Mouse (Mus musculus) limb, embryonic 15.5 days (tissue): ENCODE results near the gene Ldb2. TPM values are rescaled to one million over a fixed set of nuclear protein-coding genes. Genes with fewer than 3 reads are reported as not detected.

Experiments
- ATAC-seq: fragments of 200-750 bp; cut with Nextera tagmentation; 2 replicates; pipeline ENCODE4 v1.8.0; 2017; ENCODE audit warnings: low read depth, moderate TSS enrichment; ENCODE audit not compliant: insufficient number of reproducible peaks, low FRiP score, low TSS enrichment
- H3K27ac ChIP-seq: fragments of 300-500 bp; sonication (generic); 2 replicates; pipeline ENCODE4 v1.5.1; 2015; ENCODE audit warnings: moderate library complexity, mild to moderate bottlenecking, inconsistent platforms
- H3K27me3 ChIP-seq: fragments of 300-500 bp; sonication (generic); 2 replicates; pipeline ENCODE4 v1.6.1; 2015; ENCODE audit warnings: inconsistent platforms
- H3K36me3 ChIP-seq: fragments of 300-500 bp; sonication (generic); 2 replicates; pipeline ENCODE4 v1.6.1; 2015; ENCODE audit warnings: inconsistent platforms
- H3K4me1 ChIP-seq: fragments of 300-500 bp; sonication (generic); 2 replicates; pipeline ENCODE4 v1.6.1; 2015; ENCODE audit warnings: inconsistent platforms
- H3K4me2 ChIP-seq: fragments of 300-500 bp; sonication (generic); 2 replicates; pipeline ENCODE4 v1.6.1; 2015; ENCODE audit warnings: mild to moderate bottlenecking, inconsistent platforms
- H3K4me3 ChIP-seq: fragments of 300-500 bp; sonication (generic); 2 replicates; pipeline ENCODE4 v1.5.1; 2015; ENCODE audit warnings: mild to moderate bottlenecking, inconsistent platforms
- H3K9ac ChIP-seq: fragments of 300-500 bp; sonication (generic); 2 replicates; pipeline ENCODE4 v1.6.1; 2015; ENCODE audit warnings: inconsistent platforms
- H3K9me3 ChIP-seq: fragments of 300-500 bp; sonication (generic); 2 replicates; pipeline ENCODE4 v1.6.1; 2016; ENCODE audit warnings: inconsistent platforms
- WGBS: fragments of 180-500 bp; shearing (Covaris S2); methylation state at CpG from one replicate; pipeline ENCODE4 v1.1.7; 2015; 5-methylcytosine and 5-hydroxymethylcytosine counted together
- polyA plus RNA-seq: library from polyadenylated mRNA; unstranded; fragments of >200 nt; fragmentation: Nextera tagmentation; extraction: Ambion mirVana; gene quantifications from 2 replicates; pipeline ENCODE4 v1.2.1, GENCODE M21; 2015

Gene Ldb2
- polyA plus RNA-seq, 1 experiment from 2014 or later: 57.9 TPM

GRCm38 (mm10) chr5:44713181-44713789, 86.2 kb downstream of the Ldb2 start:
- H3K27me3 ChIP-seq: no peaks in the 10 kb centered on the region
- no peak for ATAC-seq
- 47% methylated on average over 5 of the region's 5 CpGs for WGBS

DNA sequence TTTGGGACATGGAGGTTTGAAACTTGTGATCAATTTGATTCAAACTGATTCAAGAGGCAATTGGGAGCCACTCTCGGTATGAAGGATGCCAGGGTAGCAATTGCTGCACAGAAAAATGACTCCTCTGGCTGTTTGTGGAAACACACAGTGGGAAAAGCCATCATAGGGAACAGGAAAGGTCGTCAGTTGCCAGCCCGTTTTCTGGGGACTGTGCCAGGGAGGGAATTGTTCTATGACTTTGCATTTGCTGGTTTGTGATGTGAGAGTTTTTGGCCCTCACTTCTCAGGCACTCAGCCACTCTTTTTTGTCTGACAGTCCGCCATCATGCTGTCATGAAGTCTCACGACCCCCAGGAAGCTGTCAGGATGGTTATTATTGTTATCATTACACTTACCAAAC, 88.3 kb downstream of the Ldb2 start:
- Histone ChIP-seq H3K9ac (no peak overlapping the region), H3K36me3 (no peaks in the 10 kb centered on the region), H3K4me2 (no peak overlapping the region), H3K4me1 (peaks cover 10% of the 10 kb centered on the region), H3K4me3 (no peak overlapping the region), H3K27ac (no peak overlapping the region), H3K9me3 (no peaks in the 10 kb centered on the region), H3K27me3 (no peaks in the 10 kb centered on the region)
- ATAC-seq: no peak
- WGBS: 51% methylated on average over 5 of the region's 5 CpGs

More at GRCm38 (mm10) chr5:44713181-44713789, 86.2 kb downstream of the Ldb2 start:
- no peaks in the 10 kb centered on the region for H3K9me3 ChIP-seq
- H3K9ac ChIP-seq: no peak overlapping the region
- no peak overlapping the region for H3K4me3 ChIP-seq
- 0 out of 2 replicates have a peak overlapping the region, but pooled peaks have one; percentile 50 for H3K27ac ChIP-seq
- no peaks in the 10 kb centered on the region for H3K36me3 ChIP-seq
- peaks cover 10% of the 10 kb centered on the region for H3K4me1 ChIP-seq
- H3K4me2 ChIP-seq: no peak overlapping the region

DNA sequence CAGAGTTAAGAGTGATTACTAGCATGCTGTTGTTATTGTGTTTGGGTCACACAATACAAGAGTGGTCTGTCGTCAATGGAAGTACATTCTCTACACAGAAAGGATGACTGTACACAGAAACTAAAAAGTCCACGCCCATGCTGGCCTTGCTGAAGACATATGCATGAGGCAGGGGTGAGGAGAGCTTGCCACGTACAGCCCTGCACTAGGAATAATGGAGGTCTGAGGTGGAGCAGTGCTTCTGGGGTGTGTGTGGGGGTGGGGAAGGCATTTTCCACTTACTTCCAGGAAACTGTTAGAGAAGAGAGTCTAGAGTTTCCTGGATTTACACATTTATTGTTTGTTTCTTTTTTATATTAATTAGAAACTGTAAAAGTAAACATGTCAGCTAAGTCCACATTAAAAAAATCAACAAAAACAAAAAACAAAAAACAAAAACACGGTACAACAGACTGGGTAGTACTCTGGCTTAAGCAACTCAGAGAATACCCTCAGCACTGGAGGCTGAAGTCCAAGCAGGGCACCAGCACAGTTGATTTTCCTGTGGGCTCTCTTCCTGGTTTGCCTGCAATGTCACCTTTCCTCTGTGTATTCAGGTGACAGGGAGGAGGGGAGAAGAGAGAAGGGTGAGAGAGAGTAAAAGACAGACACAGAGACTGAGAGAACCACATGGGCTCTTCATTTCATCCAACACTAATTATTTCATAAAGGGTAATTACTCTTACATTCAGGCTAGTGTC, 89.2 kb downstream of the Ldb2 start:
- Histone ChIP-seq H3K4me2 (no peak overlapping the region), H3K27ac (no peak overlapping the region), H3K4me1 (peaks cover 10% of the 10 kb centered on the region), H3K4me3 (no peak overlapping the region), H3K9ac (no peak overlapping the region), H3K9me3 (no peaks in the 10 kb centered on the region), H3K27me3 (no peaks in the 10 kb centered on the region), H3K36me3 (no peaks in the 10 kb centered on the region)
- 70% methylated on average over 4 of the region's 4 CpGs for WGBS
- ATAC-seq: no peak

DNA sequence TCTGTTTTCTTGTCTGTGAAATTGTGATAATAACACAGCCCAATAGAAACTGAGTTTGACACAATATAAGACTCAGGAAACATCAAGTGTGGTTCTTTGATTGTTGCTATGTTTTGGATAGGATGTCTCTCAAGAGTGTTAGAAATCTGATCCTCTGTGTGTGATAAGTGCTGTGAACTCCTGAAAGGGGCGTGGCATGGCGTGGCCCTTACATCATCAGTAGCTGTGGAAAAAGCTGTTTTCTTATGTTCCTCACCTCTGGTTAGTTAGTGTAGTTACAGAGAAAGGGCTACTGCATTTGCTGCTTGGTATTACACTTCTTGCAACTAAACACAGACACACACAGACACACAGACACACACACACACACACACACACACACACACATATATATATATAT, 90.2 kb downstream of the Ldb2 start:
- no peak overlapping the region for H3K4me2 ChIP-seq
- H3K9ac ChIP-seq: no peak overlapping the region
- no peak for ATAC-seq
- no peak overlapping the region for H3K27ac ChIP-seq
- peaks cover 10% of the 10 kb centered on the region for H3K4me1 ChIP-seq
- 83% methylated on average over 2 of the region's 2 CpGs for WGBS
- H3K27me3 ChIP-seq: no peaks in the 10 kb centered on the region
- no peaks in the 10 kb centered on the region for H3K36me3 ChIP-seq
- no peak overlapping the region for H3K4me3 ChIP-seq
- no peaks in the 10 kb centered on the region for H3K9me3 ChIP-seq

GRCm38 (mm10) chr5:44707946-44708345, 91.5 kb downstream of the Ldb2 start:
- WGBS: 78% methylated on average over 3 of the region's 3 CpGs
- H3K4me2 ChIP-seq: no peak overlapping the region
- ATAC-seq: no peak
- H3K9ac ChIP-seq: no peak overlapping the region
- H3K36me3 ChIP-seq: no peaks in the 10 kb centered on the region
- no peaks in the 10 kb centered on the region for H3K9me3 ChIP-seq
- no peak overlapping the region for H3K27ac ChIP-seq
- 0 out of 2 replicates have a peak, but pooled peaks cover 3% of the 10 kb centered on the region for H3K4me1 ChIP-seq
- no peak overlapping the region for H3K4me3 ChIP-seq
- H3K27me3 ChIP-seq: no peaks in the 10 kb centered on the region

GRCm38 (mm10) chr5:44706997-44707698, 92.3 kb downstream of the Ldb2 start:
- no peaks in the 10 kb centered on the region for H3K36me3 ChIP-seq
- ATAC-seq: no peak

GRCm38 (mm10) chr5:44697993-44698392, 101.5 kb downstream of the Ldb2 start:
- Histone ChIP-seq H3K4me1 (peaks cover 8% of the 10 kb centered on the region; the same call in 1 of the 2 replicates), H3K4me2 (no peak overlapping the region), H3K9me3 (no peaks in the 10 kb centered on the region), H3K27ac (no peak overlapping the region), H3K4me3 (no peak overlapping the region), H3K27me3 (no peaks in the 10 kb centered on the region), H3K36me3 (no peaks in the 10 kb centered on the region), H3K9ac (no peak overlapping the region)
- 42% methylated on average over 3 of the region's 3 CpGs for WGBS
- ATAC-seq: no peak

More at GRCm38 (mm10) chr5:44706997-44707698, 92.3 kb downstream of the Ldb2 start:
- Histone ChIP-seq H3K4me1 (no peaks in the 10 kb centered on the region), H3K27me3 (no peaks in the 10 kb centered on the region), H3K4me2 (no peak overlapping the region), H3K4me3 (no peak overlapping the region), H3K9ac (no peak overlapping the region), H3K27ac (no peak overlapping the region), H3K9me3 (no peaks in the 10 kb centered on the region)
- WGBS: 56% methylated on average over 6 of the region's 6 CpGs

- ATAC-seq: no peak
These were observed 102.9 kb downstream of the Ldb2 start for GRCm38 (mm10) chr5:44696548-44696947.

GRCm38 (mm10) chr5:44693674-44694073, 105.8 kb downstream of the Ldb2 start:
- Histone ChIP-seq H3K36me3 (no peaks in the 10 kb centered on the region), H3K27me3 (no peaks in the 10 kb centered on the region)
- 64% methylated on average over 5 of the region's 5 CpGs for WGBS

More at GRCm38 (mm10) chr5:44696548-44696947, 102.9 kb downstream of the Ldb2 start:
- Histone ChIP-seq H3K9me3 (no peaks in the 10 kb centered on the region), H3K4me3 (no peak overlapping the region), H3K9ac (no peak overlapping the region), H3K4me2 (no peak overlapping the region), H3K4me1 (peaks cover 8% of the 10 kb centered on the region; the same call in 1 of the 2 replicates), H3K27me3 (no peaks in the 10 kb centered on the region), H3K27ac (no peak overlapping the region), H3K36me3 (no peaks in the 10 kb centered on the region)
- 63% methylated on average over 7 of the region's 7 CpGs for WGBS

GRCm38 (mm10) chr5:44686344-44686743, 113.1 kb downstream of the Ldb2 start:
- 22% methylated on average over 6 of the region's 6 CpGs for WGBS
- ATAC-seq: no peak
- Histone ChIP-seq H3K4me1 (peaks cover 9% of the 10 kb centered on the region; the same call in 1 of the 2 replicates), H3K27ac (no peak overlapping the region), H3K4me2 (no peak overlapping the region), H3K9me3 (no peaks in the 10 kb centered on the region), H3K9ac (no peak overlapping the region), H3K36me3 (no peaks in the 10 kb centered on the region), H3K4me3 (no peak overlapping the region), H3K27me3 (no peaks in the 10 kb centered on the region)

More at GRCm38 (mm10) chr5:44693674-44694073, 105.8 kb downstream of the Ldb2 start:
- H3K4me2 ChIP-seq: no peak overlapping the region
- no peak for ATAC-seq
- peaks cover 11% of the 10 kb centered on the region for H3K4me1 ChIP-seq
- H3K9me3 ChIP-seq: no peaks in the 10 kb centered on the region
- H3K27ac ChIP-seq: no peak overlapping the region
- no peak overlapping the region for H3K9ac ChIP-seq
- H3K4me3 ChIP-seq: no peak overlapping the region

DNA sequence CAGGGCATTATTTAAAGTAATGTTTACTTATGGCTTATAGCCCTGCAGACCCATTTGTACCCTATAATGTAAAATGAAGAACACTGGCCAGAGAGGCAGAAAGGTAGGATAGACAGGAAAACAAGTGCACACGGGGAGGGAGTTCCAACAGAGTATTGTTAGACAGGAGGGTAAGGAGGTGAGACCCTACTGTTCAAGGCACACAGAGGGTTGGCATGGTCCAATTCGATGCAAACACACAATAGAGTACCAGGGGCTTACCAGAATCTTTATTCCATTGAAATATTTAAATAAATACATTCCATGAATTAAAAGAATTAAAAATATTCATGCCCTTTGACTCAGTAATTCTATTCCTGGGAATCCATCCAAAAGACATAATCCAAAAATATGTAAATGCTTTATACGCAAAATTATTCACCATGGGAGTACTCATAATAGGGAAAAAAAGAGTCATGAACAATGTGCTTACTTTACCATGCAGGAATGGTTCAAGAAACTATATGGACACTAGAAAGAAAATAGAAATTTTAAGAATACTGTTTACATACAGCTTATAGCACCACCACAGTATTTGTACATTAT, 118.3 kb downstream of the Ldb2 start:
- H3K27ac ChIP-seq: no peak overlapping the region
- WGBS: 66% methylated on average over 3 of the region's 3 CpGs

More for the DNA sequence above, 118.3 kb downstream of the Ldb2 start:
- Histone ChIP-seq H3K9me3 (no peaks in the 10 kb centered on the region), H3K4me1 (0 out of 2 replicates have a peak, but pooled peaks cover 1% of the 10 kb centered on the region), H3K4me2 (no peak overlapping the region), H3K9ac (no peak overlapping the region), H3K4me3 (no peak overlapping the region), H3K36me3 (no peaks in the 10 kb centered on the region), H3K27me3 (no peaks in the 10 kb centered on the region)
- no peak for ATAC-seq
